Mouse (Mus musculus) cortical plate, adult 2 months (tissue): ENCODE data around the gene Sdr42e1. TPM values are rescaled to one million over a fixed set of nuclear protein-coding genes. Genes with fewer than 3 reads are reported as not detected.
A peak's percentile ranks its signal among the peaks of the same experiment; 100 is the strongest.

Experiments used
- H3K27ac ChIP-seq: fragments of 200-500 bp; 2 replicates; pipeline ENCODE4 v1.5.1; 2012; ENCODE audit warnings: low read length, control low read depth, inconsistent platforms; ENCODE audit not compliant: insufficient read depth
- H3K4me1 ChIP-seq: fragments of 200-500 bp; 2 replicates; pipeline ENCODE4 v1.6.1; 2011; ENCODE audit warnings: low read length; ENCODE audit not compliant: control insufficient read depth, insufficient read depth
- H3K4me3 ChIP-seq: fragments of 200-500 bp; 2 replicates; pipeline ENCODE4 v1.5.1; 2011; ENCODE audit warnings: mild to moderate bottlenecking, low read length, control low read depth; ENCODE audit not compliant: insufficient read depth
- CTCF ChIP-seq: fragments of 200-500 bp; IDR thresholded peaks from 2 replicates; pipeline ENCODE4 v1.5.1; 2011; ENCODE audit warnings: mild to moderate bottlenecking, control low read depth, low read length; ENCODE audit not compliant: insufficient read depth; ENCODE audit errors: extremely low read depth
- POLR2A ChIP-seq: fragments of 200-500 bp; IDR thresholded peaks from 2 replicates; pipeline ENCODE4 v1.6.1; 2011; ENCODE audit warnings: mild to moderate bottlenecking, low read length, control low read depth; ENCODE audit not compliant: insufficient read depth; ENCODE audit errors: extremely low read depth
- polyA plus RNA-seq: library from polyadenylated mRNA; depleted of rRNA; stranded (reverse); fragments of >200 nt; gene quantifications from 2 replicates; pipeline ENCODE4 v1.2.3, GENCODE M21; 2012; rRNA removed

Sdr42e1 gene
- 9.5 and 10.0 TPM in 2 replicates for polyA plus RNA-seq

- Histone ChIP-seq H3K27ac (no peak within 1 kb of the TSS), H3K4me3 (peak within 1 kb of the TSS; percentile 60), H3K4me1 (no peaks in the 10 kb centered on the region)
- TF ChIP-seq CTCF (no peak), POLR2A (no peak)
Observed at GRCm38 (mm10) chr8:117673430-117673830, at the start of gene Sdr42e1. Gene Sdr42e1, minus strand, starts transcription at chr8:117673689.

- no peaks in the 10 kb centered on the region for H3K4me1 ChIP-seq
- TF ChIP-seq CTCF = no peak
- TF ChIP-seq POLR2A = no peak
- no peak overlapping the region for H3K4me3 ChIP-seq
- no peak overlapping the region for H3K27ac ChIP-seq
Observed at GRCm38 (mm10) chr8:117718152-117718860, 44.8 kb upstream of the Sdr42e1 start.

GRCm38 (mm10) chr8:117715896-117716295, 42.4 kb upstream of the Sdr42e1 start:
- Histone ChIP-seq H3K27ac (no peak overlapping the region), H3K4me3 (no peak overlapping the region), H3K4me1 (no peaks in the 10 kb centered on the region)
- TF ChIP-seq CTCF (no peak), POLR2A (no peak)

- TF ChIP-seq POLR2A (no peak), CTCF (no peak)
- H3K4me1 ChIP-seq = no peaks in the 10 kb centered on the region
- no peak overlapping the region for H3K27ac ChIP-seq
- H3K4me3 ChIP-seq = no peak overlapping the region
Observed at GRCm38 (mm10) chr8:117714604-117715003, 41.1 kb upstream of the Sdr42e1 start.

GRCm38 (mm10) chr8:117712226-117712625, 38.7 kb upstream of the Sdr42e1 start:
- Histone ChIP-seq H3K4me3 (no peak overlapping the region), H3K4me1 (no peaks in the 10 kb centered on the region), H3K27ac (no peak overlapping the region)
- TF ChIP-seq POLR2A (no peak), CTCF (no peak)

- Histone ChIP-seq H3K4me1 (no peaks in the 10 kb centered on the region), H3K4me3 (no peak overlapping the region), H3K27ac (no peak overlapping the region)
- TF ChIP-seq CTCF (no peak), POLR2A (no peak)
Observed at GRCm38 (mm10) chr8:117706141-117706540, 32.7 kb upstream of the Sdr42e1 start.

GRCm38 (mm10) chr8:117702701-117703100, 29.2 kb upstream of the Sdr42e1 start:
- no peaks in the 10 kb centered on the region for H3K4me1 ChIP-seq
- H3K27ac ChIP-seq = no peak overlapping the region
- H3K4me3 ChIP-seq = no peak overlapping the region
- TF ChIP-seq POLR2A (no peak), CTCF (no peak)

GRCm38 (mm10) chr8:117701859-117702258, 28.4 kb upstream of the Sdr42e1 start, which contains the start of gene Hsd17b2:
Gene Hsd17b2, plus strand, starts transcription at chr8:117701904.
- Histone ChIP-seq H3K4me1 (no peaks in the 10 kb centered on the region), H3K4me3 (no peak within 1 kb of the TSS), H3K27ac (no peak within 1 kb of the TSS)
- TF ChIP-seq POLR2A (no peak), CTCF (no peak)

GRCm38 (mm10) chr8:117701246-117701645, 27.8 kb upstream of the Sdr42e1 start:
- Histone ChIP-seq H3K4me1 (no peaks in the 10 kb centered on the region), H3K4me3 (no peak overlapping the region), H3K27ac (no peak overlapping the region)
- TF ChIP-seq CTCF = no peak
- TF ChIP-seq POLR2A = no peak

GRCm38 (mm10) chr8:117700699-117701098, 27.2 kb upstream of the Sdr42e1 start:
- TF ChIP-seq POLR2A (no peak), CTCF (no peak)
- Histone ChIP-seq H3K4me1 (no peaks in the 10 kb centered on the region), H3K27ac (no peak overlapping the region), H3K4me3 (no peak overlapping the region)

GRCm38 (mm10) chr8:117697248-117697647, 23.8 kb upstream of the Sdr42e1 start:
- no peak overlapping the region for H3K27ac ChIP-seq
- TF ChIP-seq CTCF (peak; percentile 65), POLR2A (no peak)
- H3K4me1 ChIP-seq = no peaks in the 10 kb centered on the region

More at GRCm38 (mm10) chr8:117697248-117697647, 23.8 kb upstream of the Sdr42e1 start:
- H3K4me3 ChIP-seq = no peak overlapping the region
